In genomic region chr8:87861718-87862117, GRCm38 (mm10) we compare ENCODE assay signal across 10 mouse cellular contexts.
DNase-seq lines count a peak whose midpoint lies in the region; ATAC-seq lines count a peak whose summit lies in the region.
"Had no signal": no experiment of that assay in that cellular context is flagged by ENCODE, and none has a peak within 500 bp of the region (broad histone marks: within the 10 kb centered on the region; RNA-seq: fewer than 3 reads in every experiment).

No protein-coding gene starts in this region.

- H3K4me2 ChIP-seq in lung, embryonic 16.5 days (ENCODE audit: low read depth, low read length) = no peak overlapping the region
- H3K4me2 ChIP-seq in hindbrain, embryonic 13.5 days = no peak overlapping the region
- H3K4me2 ChIP-seq in kidney, embryonic 15.5 days = no peak overlapping the region
- no peak overlapping the region for H3K4me2 ChIP-seq in neural tube, embryonic 13.5 days
- H3K4me2 ChIP-seq: liver, embryonic 13.5 days had no signal

- H3K27ac ChIP-seq in lung, embryonic 16.5 days (ENCODE audit: low read length) = peak overlapping the region; percentile 48
- peak overlapping the region; percentile 74 for H3K27ac ChIP-seq in hindbrain, embryonic 13.5 days
- peak overlapping the region; percentile 87 for H3K27ac ChIP-seq in kidney, embryonic 15.5 days
- H3K27ac ChIP-seq in neural tube, embryonic 13.5 days (replicated peaks) = peak overlapping the region; percentile 65
- H3K27ac ChIP-seq: liver, embryonic 13.5 days had no signal

- peak; percentile 55; the same call in 1 of the 2 replicates for ATAC-seq in lung, embryonic 16.5 days (ENCODE audit: low read depth)
- no peak for ATAC-seq in hindbrain, embryonic 13.5 days (ENCODE audit: low FRiP score)
- ATAC-seq in kidney, embryonic 15.5 days (replicated peaks; ENCODE audit: low FRiP score) = peak; percentile 67
- no peak for ATAC-seq in neural tube, embryonic 13.5 days (ENCODE audit: low read depth)
- ATAC-seq in activated CD4-positive, CD25-positive, alpha-beta regulatory T cell, adult 4 months = no peak

- H3K9me3 ChIP-seq in lung, embryonic 16.5 days (ENCODE audit: control insufficient read depth, low read length) = no peaks in the 10 kb centered on the region
- H3K9me3 ChIP-seq in hindbrain, embryonic 13.5 days = no peaks in the 10 kb centered on the region
- no peaks in the 10 kb centered on the region for H3K9me3 ChIP-seq in kidney, embryonic 15.5 days (replicated peaks)
- H3K9me3 ChIP-seq in neural tube, embryonic 13.5 days = no peaks in the 10 kb centered on the region
- H3K9me3 ChIP-seq: liver, embryonic 13.5 days had no signal

- H3K4me3 ChIP-seq in lung, embryonic 16.5 days (ENCODE audit: low read length) = no peak overlapping the region
- no peak overlapping the region for H3K4me3 ChIP-seq in hindbrain, embryonic 13.5 days
- no peak overlapping the region for H3K4me3 ChIP-seq in kidney, embryonic 15.5 days (replicated peaks)
- no peak overlapping the region for H3K4me3 ChIP-seq in neural tube, embryonic 13.5 days
- H3K4me3 ChIP-seq: liver, embryonic 13.5 days had no signal

- H3K27me3 ChIP-seq in lung, embryonic 16.5 days (ENCODE audit: control insufficient read depth, insufficient read depth, low read depth, low read length) = no peaks in the 10 kb centered on the region
- no peaks in the 10 kb centered on the region for H3K27me3 ChIP-seq in hindbrain, embryonic 13.5 days
- no peaks in the 10 kb centered on the region for H3K27me3 ChIP-seq in kidney, embryonic 15.5 days
- H3K27me3 ChIP-seq in neural tube, embryonic 13.5 days = no peaks in the 10 kb centered on the region
- H3K27me3 ChIP-seq: liver, embryonic 13.5 days had no signal

- no peak overlapping the region for H3K9ac ChIP-seq in lung, embryonic 16.5 days (ENCODE audit: low read length)
- no peak overlapping the region for H3K9ac ChIP-seq in hindbrain, embryonic 13.5 days
- H3K9ac ChIP-seq in kidney, embryonic 15.5 days = no peak overlapping the region
- no peak overlapping the region for H3K9ac ChIP-seq in neural tube, embryonic 13.5 days
- H3K9ac ChIP-seq: liver, embryonic 13.5 days had no signal

- no peaks in the 10 kb centered on the region for H3K36me3 ChIP-seq in lung, embryonic 16.5 days (ENCODE audit: control insufficient read depth, insufficient read depth, low read length)
- peaks cover 14% of the 10 kb centered on the region for H3K36me3 ChIP-seq in hindbrain, embryonic 13.5 days
- no peaks in the 10 kb centered on the region; the same call in 1 of the 2 replicates for H3K36me3 ChIP-seq in kidney, embryonic 15.5 days
- peaks cover 15% of the 10 kb centered on the region; the same call in 1 of the 2 replicates for H3K36me3 ChIP-seq in neural tube, embryonic 13.5 days
- H3K36me3 ChIP-seq: liver, embryonic 13.5 days had no signal

- WGBS in lung, embryonic 16.5 days = 25% methylated on average over 5 of the region's 5 CpGs
- WGBS in hindbrain, embryonic 13.5 days = 42% methylated on average over 5 of the region's 5 CpGs
- WGBS in kidney, embryonic 15.5 days = 15% methylated on average over 5 of the region's 5 CpGs
- 15% methylated on average over 5 of the region's 5 CpGs for WGBS in neural tube, embryonic 13.5 days

- H3K4me1 ChIP-seq in lung, embryonic 16.5 days (replicated peaks; ENCODE audit: control insufficient read depth, insufficient read depth, low read length) = peaks cover 8% of the 10 kb centered on the region
- H3K4me1 ChIP-seq in hindbrain, embryonic 13.5 days (replicated peaks) = peaks cover 68% of the 10 kb centered on the region
- H3K4me1 ChIP-seq in kidney, embryonic 15.5 days = peaks cover 53% of the 10 kb centered on the region
- peaks cover 66% of the 10 kb centered on the region for H3K4me1 ChIP-seq in neural tube, embryonic 13.5 days (replicated peaks)
- H3K4me1 ChIP-seq: liver, embryonic 13.5 days had no signal

- no peak for DNase-seq in lung, postnatal 36 days
- DNase-seq in testis, postnatal 14 days (ENCODE audit: low spot score) = no peak
- no peak for DNase-seq in adrenal gland, postnatal 36 days
- DNase-seq: cerebellum, adult 11-12 months; liver, embryonic 13.5 days had no signal

Comparison
In these comparisons a context has a peak if more than half of its experiments do, and no peak if none do; other contexts are left out.
1. ATAC-seq: peak in lung, embryonic 16.5 days (single experiment) and kidney, embryonic 15.5 days (single experiment); none in hindbrain, embryonic 13.5 days (single experiment), neural tube, embryonic 13.5 days (single experiment) and activated CD4-positive, CD25-positive, alpha-beta regulatory T cell, adult 4 months (single experiment).
2. Peak in every context shown above with its lines, with median percentiles within 50 percentile points of each other: H3K27ac ChIP-seq.